Mouse (Mus musculus): Measurements from ENCODE around the gene Serpina1d. TPM values are rescaled to one million over a fixed set of nuclear protein-coding genes. Genes with fewer than 3 reads are reported as not detected.
"Not testable (repeated sequence)": the region's sequence is repeated elsewhere in the genome, so short reads cannot be mapped to it uniquely, and the experiment has no call there.

The Serpina1d gene
- not detected in 2 replicates for polyA plus RNA-seq (2014; fragmentation: Nextera tagmentation; extraction: Ambion mirVana)

DNA sequence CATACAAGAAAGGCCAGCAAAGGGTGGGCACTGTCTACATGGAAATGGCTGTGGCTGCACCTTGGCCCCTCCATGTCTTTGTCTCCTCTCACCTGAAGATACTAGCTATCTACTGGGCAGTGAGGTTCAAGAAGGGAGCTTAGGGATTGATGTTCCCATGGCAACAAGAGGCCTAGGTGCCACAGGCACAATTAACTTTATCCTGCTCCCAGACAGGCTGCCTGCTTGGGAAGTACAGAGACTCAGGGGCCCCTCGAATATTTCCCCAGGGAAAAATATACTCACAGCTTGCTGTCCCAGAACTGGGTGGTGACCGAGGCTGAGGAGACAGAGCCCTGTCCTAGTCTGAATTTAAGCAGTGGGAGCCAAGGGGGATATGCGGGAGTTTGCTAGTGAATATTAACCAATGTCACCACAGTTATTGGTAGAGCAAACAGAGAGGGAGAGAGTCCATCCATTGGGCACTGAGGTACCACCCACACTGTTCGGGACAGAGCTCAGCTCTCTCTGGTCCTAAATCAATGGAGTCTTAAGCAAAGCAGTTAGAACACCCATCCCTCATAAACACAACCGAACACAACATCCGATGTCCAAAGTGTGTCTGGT, at the start of gene Serpina1d:
TSS of gene Serpina1d (minus strand) at position 347 of the 606 bp plus-strand sequence.
- not testable (repeated sequence) for H3K9me3 ChIP-seq (ENCODE audit: control insufficient read depth, low read length); H3K36me3 ChIP-seq (ENCODE audit: control insufficient read depth, insufficient read depth, low read length); H3K4me2 ChIP-seq (ENCODE audit: low read depth, low read length); ATAC-seq (ENCODE audit: low read depth); H3K9ac ChIP-seq (replicated peaks; ENCODE audit: low read depth, low read length); H3K4me1 ChIP-seq (ENCODE audit: control insufficient read depth, insufficient read depth, low read length); H3K4me3 ChIP-seq (ENCODE audit: low read depth, low read length); H3K27ac ChIP-seq (ENCODE audit: low read depth, low read length); H3K27me3 ChIP-seq (ENCODE audit: control insufficient read depth, insufficient read depth, low read length)
- 88% methylated on average over 6 of the region's 6 CpGs for WGBS

DNA sequence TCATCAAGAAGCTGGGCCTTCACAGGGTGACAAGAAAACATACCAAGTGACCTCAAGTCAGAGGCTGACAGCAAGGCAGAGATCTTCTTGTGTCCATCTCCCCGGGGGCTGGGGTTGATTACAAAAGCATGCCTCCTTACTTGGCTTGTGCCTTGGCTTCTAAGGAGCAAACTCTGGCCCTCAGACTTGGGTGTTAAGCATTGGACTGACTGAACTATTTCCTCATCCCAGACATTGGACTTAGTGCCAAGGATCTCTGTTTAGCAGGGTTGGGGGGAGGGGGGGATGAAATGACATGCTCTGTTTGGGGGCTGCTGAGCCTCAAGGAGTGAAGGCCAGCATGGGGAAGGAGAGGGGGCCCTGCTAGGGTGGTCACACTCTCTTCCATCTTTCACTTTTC, 2.8 kb downstream of the Serpina1d start:
- WGBS, result 86% methylated on average over 1 of the region's 1 CpGs
- not testable (repeated sequence) for H3K27me3 ChIP-seq (ENCODE audit: control insufficient read depth, insufficient read depth, low read length); ATAC-seq (ENCODE audit: low read depth)

DNA sequence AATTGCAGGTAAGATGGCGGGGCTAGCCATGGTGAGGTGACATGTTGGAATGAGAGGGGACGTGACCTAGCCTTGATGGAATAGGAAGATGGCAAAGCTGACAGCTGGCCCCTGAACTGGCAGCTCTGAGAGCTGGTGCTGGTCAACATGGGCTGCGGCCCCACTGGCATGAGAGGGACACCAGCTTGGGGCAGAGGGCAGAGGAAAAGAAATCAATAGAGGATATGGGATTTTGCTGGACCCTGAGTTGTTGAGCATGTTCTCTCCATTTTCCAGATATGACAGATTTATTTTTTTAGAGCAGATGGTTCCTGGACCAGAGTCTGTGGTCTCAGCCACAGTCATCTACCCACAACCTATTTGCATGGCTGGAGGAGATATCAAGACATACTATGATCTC, 10.3 kb downstream of the Serpina1d start:
- ATAC-seq (ENCODE audit: low read depth), result not testable (repeated sequence)

More for the DNA sequence above, 2.8 kb downstream of the Serpina1d start:
- H3K27ac ChIP-seq (ENCODE audit: low read depth, low read length); H3K4me1 ChIP-seq (ENCODE audit: control insufficient read depth, insufficient read depth, low read length); H3K4me3 ChIP-seq (ENCODE audit: low read depth, low read length); H3K36me3 ChIP-seq (ENCODE audit: control insufficient read depth, insufficient read depth, low read length); H3K4me2 ChIP-seq (ENCODE audit: low read depth, low read length); H3K9ac ChIP-seq (replicated peaks; ENCODE audit: low read depth, low read length); H3K9me3 ChIP-seq (ENCODE audit: control insufficient read depth, low read length): not testable (repeated sequence)

DNA sequence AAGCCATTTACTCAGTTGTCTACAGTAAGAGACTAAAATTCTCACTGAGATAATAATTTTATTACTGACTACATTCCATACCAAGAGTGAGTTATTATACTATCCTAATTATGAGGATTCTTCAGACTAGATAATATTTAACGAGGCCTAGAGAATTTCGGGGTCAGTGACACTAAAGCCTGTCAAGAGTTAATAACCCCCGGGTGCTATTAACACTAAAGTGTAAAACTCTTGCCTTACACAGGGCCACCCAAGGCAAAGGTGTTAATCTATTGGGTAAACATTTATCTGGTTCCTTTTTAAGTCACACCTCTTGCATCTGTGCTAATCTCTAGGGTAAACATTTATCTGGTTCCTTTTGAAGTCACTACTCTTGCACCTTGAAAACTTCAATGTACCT, 13.1 kb downstream of the Serpina1d start:
- not testable (repeated sequence) for H3K27me3 ChIP-seq (ENCODE audit: control insufficient read depth, insufficient read depth, low read length); H3K4me3 ChIP-seq (ENCODE audit: low read depth, low read length); ATAC-seq (ENCODE audit: low read depth); H3K4me2 ChIP-seq (ENCODE audit: low read depth, low read length); H3K36me3 ChIP-seq (ENCODE audit: control insufficient read depth, insufficient read depth, low read length); H3K27ac ChIP-seq (ENCODE audit: low read depth, low read length); H3K9me3 ChIP-seq (ENCODE audit: control insufficient read depth, low read length); H3K9ac ChIP-seq (replicated peaks; ENCODE audit: low read depth, low read length); H3K4me1 ChIP-seq (ENCODE audit: control insufficient read depth, insufficient read depth, low read length)
- 92% methylated on average over 3 of the region's 3 CpGs for WGBS

More for the DNA sequence above, 10.3 kb downstream of the Serpina1d start:
- H3K9me3 ChIP-seq (ENCODE audit: control insufficient read depth, low read length); H3K36me3 ChIP-seq (ENCODE audit: control insufficient read depth, insufficient read depth, low read length); H3K4me3 ChIP-seq (ENCODE audit: low read depth, low read length); H3K27ac ChIP-seq (ENCODE audit: low read depth, low read length); H3K4me1 ChIP-seq (ENCODE audit: control insufficient read depth, insufficient read depth, low read length); H3K4me2 ChIP-seq (ENCODE audit: low read depth, low read length); H3K9ac ChIP-seq (replicated peaks; ENCODE audit: low read depth, low read length); H3K27me3 ChIP-seq (ENCODE audit: control insufficient read depth, insufficient read depth, low read length): not testable (repeated sequence)
- WGBS, result 76% methylated on average over 3 of the region's 3 CpGs

DNA sequence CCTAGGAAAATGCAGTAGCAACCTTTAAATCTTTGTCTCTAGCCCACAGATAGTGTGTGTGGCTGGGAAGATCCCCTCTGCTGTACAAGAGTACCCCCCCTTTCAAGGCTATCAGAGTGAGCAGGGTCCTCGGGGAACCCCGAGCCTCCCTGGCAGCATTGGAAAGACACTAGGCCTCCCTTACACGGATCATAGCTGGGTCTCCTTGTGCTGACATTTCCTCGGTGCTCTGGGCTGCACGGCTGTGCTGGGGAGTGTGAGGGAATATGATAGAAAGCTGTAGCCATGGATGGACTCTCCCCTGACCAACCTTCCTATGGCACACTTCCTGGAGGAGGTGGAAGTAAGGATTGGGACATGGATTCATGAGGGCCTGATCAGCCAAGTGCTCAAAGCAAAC, 27.4 kb downstream of the Serpina1d start:
- not testable (repeated sequence) for H3K4me1 ChIP-seq (ENCODE audit: control insufficient read depth, insufficient read depth, low read length); H3K27ac ChIP-seq (ENCODE audit: low read depth, low read length); H3K9ac ChIP-seq (replicated peaks; ENCODE audit: low read depth, low read length); H3K27me3 ChIP-seq (ENCODE audit: control insufficient read depth, insufficient read depth, low read length); H3K9me3 ChIP-seq (ENCODE audit: control insufficient read depth, low read length); H3K36me3 ChIP-seq (ENCODE audit: control insufficient read depth, insufficient read depth, low read length); H3K4me3 ChIP-seq (ENCODE audit: low read depth, low read length); ATAC-seq (ENCODE audit: low read depth); H3K4me2 ChIP-seq (ENCODE audit: low read depth, low read length)
- WGBS, result 86% methylated on average over 5 of the region's 5 CpGs

DNA sequence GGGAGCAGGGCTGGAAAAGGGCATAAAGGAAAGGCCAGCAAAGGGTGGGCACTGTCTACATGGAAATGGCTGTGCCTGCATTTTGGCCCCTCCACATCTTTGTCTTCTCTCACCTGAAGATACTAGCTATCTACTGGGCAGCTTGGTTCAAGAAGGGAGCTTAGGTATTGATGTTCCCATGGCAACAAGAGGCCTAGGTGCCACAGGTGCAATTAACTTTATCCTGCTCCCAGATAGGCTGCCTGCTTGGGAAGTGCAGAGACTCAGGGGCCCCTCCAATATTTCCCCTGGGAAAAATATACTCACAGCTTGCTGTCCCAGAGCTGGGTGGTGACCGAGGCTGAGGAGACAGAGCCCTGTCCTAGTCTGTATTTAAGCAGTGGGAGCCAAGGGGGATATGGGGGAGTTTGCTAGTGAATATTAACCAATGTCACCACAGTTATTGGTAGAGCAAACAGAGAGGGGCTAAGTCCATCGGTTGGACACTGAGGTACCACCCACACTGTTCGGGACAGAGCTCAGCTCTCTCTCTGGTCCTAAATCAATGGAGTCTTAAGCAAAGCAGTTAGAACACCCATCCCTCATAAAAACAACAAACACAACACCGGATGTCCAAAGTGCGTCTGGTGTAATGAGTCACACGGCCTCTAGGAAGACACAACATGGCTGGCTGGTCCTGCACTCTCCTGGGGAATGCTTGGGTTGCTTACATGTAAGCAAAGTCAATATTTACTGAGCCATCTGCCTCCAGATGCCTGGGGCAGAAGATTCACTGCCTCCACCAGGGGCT, 35.4 kb downstream of the Serpina1d start:
- not testable (repeated sequence) for H3K4me1 ChIP-seq (ENCODE audit: control insufficient read depth, insufficient read depth, low read length); H3K4me2 ChIP-seq (ENCODE audit: low read depth, low read length); H3K36me3 ChIP-seq (ENCODE audit: control insufficient read depth, insufficient read depth, low read length); H3K9me3 ChIP-seq (ENCODE audit: control insufficient read depth, low read length); H3K27me3 ChIP-seq (ENCODE audit: control insufficient read depth, insufficient read depth, low read length); H3K9ac ChIP-seq (replicated peaks; ENCODE audit: low read depth, low read length); H3K27ac ChIP-seq (ENCODE audit: low read depth, low read length); H3K4me3 ChIP-seq (ENCODE audit: low read depth, low read length); ATAC-seq (ENCODE audit: low read depth)
- 87% methylated on average over 5 of the region's 6 CpGs for WGBS

DNA sequence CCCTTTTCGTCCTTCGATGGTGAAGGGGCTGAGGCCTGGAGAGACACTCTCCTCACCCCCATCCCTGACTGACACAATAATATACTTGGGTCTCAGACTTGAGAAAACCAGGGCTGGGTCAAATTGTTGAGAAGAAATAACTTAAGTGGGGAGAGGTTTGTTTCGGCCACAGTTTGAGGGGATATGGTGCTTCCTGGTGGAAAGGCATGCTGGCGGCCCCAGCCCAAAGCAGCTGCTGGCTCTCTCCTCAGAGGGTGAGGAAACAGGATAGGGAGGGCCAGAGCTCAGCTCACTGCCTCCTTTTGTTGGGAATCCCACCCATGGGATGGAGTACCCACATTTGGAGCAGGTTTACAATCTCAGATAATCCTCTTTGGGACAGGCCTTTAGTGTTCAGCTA, 37.8 kb downstream of the Serpina1d start:
- not testable (repeated sequence) for H3K36me3 ChIP-seq (ENCODE audit: control insufficient read depth, insufficient read depth, low read length); H3K27me3 ChIP-seq (ENCODE audit: control insufficient read depth, insufficient read depth, low read length); H3K27ac ChIP-seq (ENCODE audit: low read depth, low read length); H3K9me3 ChIP-seq (ENCODE audit: control insufficient read depth, low read length); H3K4me2 ChIP-seq (ENCODE audit: low read depth, low read length); H3K4me1 ChIP-seq (ENCODE audit: control insufficient read depth, insufficient read depth, low read length); ATAC-seq (ENCODE audit: low read depth); H3K9ac ChIP-seq (replicated peaks; ENCODE audit: low read depth, low read length); H3K4me3 ChIP-seq (ENCODE audit: low read depth, low read length)
- 96% methylated on average over 4 of the region's 4 CpGs for WGBS

DNA sequence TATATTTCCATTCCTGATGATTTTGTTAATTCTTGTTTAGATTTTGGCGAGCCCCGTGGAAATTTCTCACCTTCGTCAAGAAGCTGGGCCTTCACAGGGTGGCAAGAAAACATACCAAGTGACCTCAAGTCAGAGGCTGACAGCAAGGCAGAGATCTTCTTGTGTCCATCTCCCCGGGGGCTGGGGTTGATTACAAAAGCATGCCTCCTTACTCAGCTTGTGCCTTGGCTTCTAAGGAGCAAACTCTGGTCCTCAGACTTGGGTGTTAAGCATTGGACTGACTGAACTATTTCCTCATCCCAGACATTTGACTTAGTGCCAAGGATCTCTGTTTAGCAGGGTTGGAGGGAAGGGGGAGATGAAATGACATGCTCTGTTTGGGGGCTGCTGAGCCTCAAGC, 38.3 kb downstream of the Serpina1d start:
- WGBS, result 90% methylated on average over 4 of the region's 4 CpGs
- not testable (repeated sequence) for H3K27me3 ChIP-seq (ENCODE audit: control insufficient read depth, insufficient read depth, low read length); ATAC-seq (ENCODE audit: low read depth); H3K4me2 ChIP-seq (ENCODE audit: low read depth, low read length); H3K36me3 ChIP-seq (ENCODE audit: control insufficient read depth, insufficient read depth, low read length); H3K27ac ChIP-seq (ENCODE audit: low read depth, low read length); H3K9me3 ChIP-seq (ENCODE audit: control insufficient read depth, low read length); H3K4me3 ChIP-seq (ENCODE audit: low read depth, low read length); H3K9ac ChIP-seq (replicated peaks; ENCODE audit: low read depth, low read length); H3K4me1 ChIP-seq (ENCODE audit: control insufficient read depth, insufficient read depth, low read length)
